Mouse (Mus musculus) MEL (cell line): ENCODE data around the gene Clec3a. TPM values are rescaled to one million over a fixed set of nuclear protein-coding genes. Genes with fewer than 3 reads are reported as not detected.

Experiments
- DNase-seq: peaks from one replicate; pipeline ENCODE4 v3.0.0; 2011; ENCODE audit warnings: low read depth, low spot score
- H3K27ac ChIP-seq: 2 replicates; pipeline ENCODE4 v1.5.1; 2012; ENCODE audit warnings: low read depth, mild to moderate bottlenecking, control low read depth, low read length, moderate library complexity; ENCODE audit not compliant: control insufficient read depth
- H3K27me3 ChIP-seq, 2 experiments: fragments of 150-350 bp in 1 of 2; sonication (generic) in 1 of 2; 2 replicates each; pipeline ENCODE4 v1.6.1; 2012; ENCODE audit warnings: low read length in 2 of 2, mild to moderate bottlenecking in 2 of 2, improper control_type of control experiment in 1 of 2, moderate library complexity in 1 of 2; ENCODE audit not compliant: insufficient read depth in 2 of 2, control insufficient read depth in 1 of 2
- H3K36me3 ChIP-seq, 2 experiments: 2 replicates each; pipeline ENCODE4 v1.6.1; 2012 to 2014; ENCODE audit warnings: low read length in 2 of 2, improper control_type of control experiment in 1 of 2, inconsistent platforms in 1 of 2, mild to moderate bottlenecking in 1 of 2; ENCODE audit not compliant: insufficient read depth in 2 of 2, control insufficient read depth in 1 of 2
- H3K4me1 ChIP-seq, 2 experiments: fragments of 150-350 bp in 1 of 2; sonication (generic) in 1 of 2; 2 replicates each; pipeline ENCODE4 v1.6.1; 2012; ENCODE audit warnings: low read length in 2 of 2, improper control_type of control experiment in 1 of 2, mild to moderate bottlenecking in 1 of 2; ENCODE audit not compliant: insufficient read depth in 2 of 2, control insufficient read depth in 1 of 2
- H3K4me3 ChIP-seq, 2 experiments: fragments of 150-350 bp in 1 of 2; sonication (generic) in 1 of 2; 2 replicates each; pipeline ENCODE4 v1.5.1; 2012; ENCODE audit warnings: low read depth in 2 of 2, low read length in 2 of 2, mild to moderate bottlenecking in 2 of 2, moderate library complexity in 2 of 2, control low read depth in 1 of 2, improper control_type of control experiment in 1 of 2; ENCODE audit not compliant: control insufficient read depth in 1 of 2, insufficient read depth in 1 of 2
- H3K79me2 ChIP-seq: 2 replicates; pipeline ENCODE4 v1.6.1; 2012; ENCODE audit warnings: mild to moderate bottlenecking, low read length, moderate library complexity; ENCODE audit not compliant: control insufficient read depth, poor library complexity, insufficient read depth
- H3K9ac ChIP-seq: 2 replicates; pipeline ENCODE4 v1.6.1; 2012; ENCODE audit warnings: low read depth, mild to moderate bottlenecking, control low read depth, low read length, moderate library complexity; ENCODE audit not compliant: control insufficient read depth, poor library complexity, severe bottlenecking
- H3K9me3 ChIP-seq: fragments of 150-350 bp; sonication (generic); replicated peaks from 2 replicates; pipeline ENCODE4 v1.6.1; 2012; ENCODE audit warnings: mild to moderate bottlenecking, low read length, improper control_type of control experiment, moderate library complexity; ENCODE audit not compliant: insufficient read depth
- EP300 ChIP-seq, 2 experiments: IDR thresholded peaks; 2 replicates each; pipeline ENCODE4 v1.6.1; 2011; ENCODE audit warnings: improper control_type of control experiment in 2 of 2, low read length in 2 of 2, low read depth in 1 of 2, mild to moderate bottlenecking in 1 of 2
- GATA1 ChIP-seq: IDR thresholded peaks from 2 replicates; pipeline ENCODE4 v1.6.1; 2011; ENCODE audit warnings: low read depth, low read length, improper control_type of control experiment
- MAFK ChIP-seq: IDR thresholded peaks from 2 replicates; pipeline ENCODE4 v1.6.1; 2011; ENCODE audit warnings: low read depth, mild to moderate bottlenecking, low read length, improper control_type of control experiment, borderline replicate concordance
- RAD21 ChIP-seq: IDR thresholded peaks from 2 replicates; pipeline ENCODE4 v1.6.1; 2011; ENCODE audit warnings: mild to moderate bottlenecking, low read depth, low read length, improper control_type of control experiment
- SMC3 ChIP-seq: IDR thresholded peaks from 2 replicates; pipeline ENCODE4 v1.6.1; 2011; ENCODE audit warnings: low read depth, low read length, improper control_type of control experiment
- TAL1 ChIP-seq: IDR thresholded peaks from 2 replicates; pipeline ENCODE4 v1.6.1; 2012; ENCODE audit warnings: mild to moderate bottlenecking, inconsistent platforms, low read length, moderate library complexity, mixed read lengths
- USF2 ChIP-seq, 2 experiments: IDR thresholded peaks; 2 replicates each; pipeline ENCODE4 v1.6.1; 2011 to 2012; ENCODE audit warnings: improper control_type of control experiment in 2 of 2, low read length in 2 of 2, borderline replicate concordance in 1 of 2, inconsistent platforms in 1 of 2, low read depth in 1 of 2, mild to moderate bottlenecking in 1 of 2; ENCODE audit not compliant: insufficient read depth in 1 of 2
- polyA plus RNA-seq, 2 experiments: library from polyadenylated mRNA; stranded (reverse) in 1 of 2; unstranded in 1 of 2; fragments of >175 nt in 1 of 2; fragments of >200 nt in 1 of 2; gene quantifications; 2 replicates each; pipeline versions ENCODE4 v1.2.1 to v1.2.4; 2012; ENCODE audit warnings: low replicate concordance in 2 of 2, low read depth in 1 of 2; ENCODE audit not compliant: insufficient read length in 2 of 2, insufficient read depth in 1 of 2, missing spikeins in 1 of 2
- total RNA-seq: library from RNA; depleted of rRNA; stranded (reverse); fragments of 300-350 nt; gene quantifications from 2 replicates; pipeline ENCODE4 v1.2.3, GENCODE M21; 2012; rRNA removed

Gene Clec3a
- total and polyA plus RNA-seq, 3 experiments: not detected

DNA sequence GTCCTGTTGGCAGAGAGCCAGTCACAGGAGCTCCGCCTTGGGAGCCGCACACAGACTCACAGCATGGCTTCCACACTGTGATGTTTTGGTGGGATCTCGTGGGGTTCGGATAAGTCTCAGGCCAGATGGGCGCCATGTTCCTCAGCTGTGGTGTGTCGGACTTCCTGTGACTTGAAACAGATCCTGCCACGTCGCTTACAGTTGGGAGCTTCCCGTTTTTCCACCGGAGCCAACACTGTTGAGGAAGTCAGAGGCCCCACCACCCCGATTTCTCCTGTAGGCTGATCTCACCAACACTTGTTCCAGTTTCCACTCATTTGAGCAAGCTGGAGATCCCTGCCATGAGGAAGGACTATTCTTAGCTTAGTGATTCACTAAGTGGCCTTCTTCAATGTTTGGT is 55.7 kb downstream of the Clec3a start:
- no peaks in the 10 kb centered on the region for H3K27me3 ChIP-seq
- H3K36me3 ChIP-seq: no peaks in the 10 kb centered on the region
- no peaks in the 10 kb centered on the region for H3K9me3 ChIP-seq
- H3K4me1 ChIP-seq: no peaks in the 10 kb centered on the region
- DNase-seq: no peak
- no peak for TF ChIP-seq USF2 (IDR thresholded peaks at IDR 0.05; ENCODE audit: borderline replicate concordance in 1 of 2, insufficient read depth in 1 of 2, low read depth in 1 of 2, low read length in 2 of 2)
- no peak for TF ChIP-seq RAD21
- TF ChIP-seq GATA1: no peak
- no peak for TF ChIP-seq TAL1
- no peak for TF ChIP-seq MAFK
- TF ChIP-seq EP300 (IDR thresholded peaks at IDR 0.05; ENCODE audit: low read depth in 1 of 2, low read length in 2 of 2): no peak
- TF ChIP-seq SMC3: no peak
- TF ChIP-seq, all 39 proteins: peak for 0
- no peak overlapping the region for H3K9ac ChIP-seq
- H3K4me3 ChIP-seq: no peak overlapping the region
- no peaks in the 10 kb centered on the region for H3K79me2 ChIP-seq
- no peak overlapping the region for H3K27ac ChIP-seq

Other genes starting within 250 kb of the Clec3a start
- gene Vat1l, start 212.5 kb upstream of the Clec3a start, total RNA-seq: not detected in 2 replicates
- gene Vat1l, start 212.5 kb upstream of the Clec3a start, polyA plus RNA-seq: not detected
- gene Wwox, start 21.6 kb downstream of the Clec3a start, total RNA-seq: 7.6 and 8.5 TPM in 2 replicates
- 10 to 100 TPM; 12.2 to 61.8 TPM for gene Wwox, start 21.6 kb downstream of the Clec3a start, polyA plus RNA-seq